Mouse (Mus musculus) gastrocnemius, postnatal 25 days (tissue): ENCODE data around the gene Tnrc6c. TPM values are rescaled to one million over a fixed set of nuclear protein-coding genes. Genes with fewer than 3 reads are reported as not detected.
A peak's percentile ranks its signal among the peaks of the same experiment; 100 is the strongest.

Experiments used
- DNase-seq: peaks from one replicate; pipeline ENCODE4 v3.0.0; 2022
- total RNA-seq, 2 experiments: library from RNA; stranded (reverse); gene quantifications; 1 replicate in 1 of 2; 2 replicates in 1 of 2; pipeline ENCODE4 v1.2.3; 2021

Tnrc6c gene
- total RNA-seq, 2 experiments from 2014 or later, result 17.2 to 18.2 TPM

GRCm38 (mm10) chr11:117638386-117638785, 15.7 kb upstream of the Tnrc6c start:
- DNase-seq, result no peak

DNA sequence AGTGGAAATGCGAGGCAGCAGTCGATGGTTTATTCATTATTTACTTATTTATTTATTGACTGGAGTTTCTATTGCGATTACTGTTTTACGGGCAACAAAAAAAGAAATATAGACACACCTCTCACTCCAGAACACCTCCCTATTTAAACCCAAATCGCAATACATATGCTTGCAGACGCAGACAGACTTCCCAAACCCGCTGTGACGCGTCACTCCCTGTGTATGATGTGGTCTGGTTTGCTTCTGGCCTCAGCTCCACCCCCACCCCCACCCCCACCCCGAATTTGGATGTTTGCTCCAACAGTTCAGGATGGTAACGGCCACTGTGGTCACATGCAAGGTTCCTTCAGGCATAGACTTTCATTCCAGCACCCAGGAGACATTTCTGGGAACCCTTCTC, 15.3 kb upstream of the Tnrc6c start:
- DNase-seq, result no peak

- no peak for DNase-seq
Measured at GRCm38 (mm10) chr11:117639331-117639970, 14.6 kb upstream of the Tnrc6c start.

GRCm38 (mm10) chr11:117642181-117642580, 11.9 kb upstream of the Tnrc6c start:
- DNase-seq, result no peak

- peak; percentile 16 for DNase-seq
Measured at GRCm38 (mm10) chr11:117643240-117643639, 10.8 kb upstream of the Tnrc6c start.

- DNase-seq, result peak; percentile 77
Measured at GRCm38 (mm10) chr11:117646786-117647185, 7.3 kb upstream of the Tnrc6c start.

DNA sequence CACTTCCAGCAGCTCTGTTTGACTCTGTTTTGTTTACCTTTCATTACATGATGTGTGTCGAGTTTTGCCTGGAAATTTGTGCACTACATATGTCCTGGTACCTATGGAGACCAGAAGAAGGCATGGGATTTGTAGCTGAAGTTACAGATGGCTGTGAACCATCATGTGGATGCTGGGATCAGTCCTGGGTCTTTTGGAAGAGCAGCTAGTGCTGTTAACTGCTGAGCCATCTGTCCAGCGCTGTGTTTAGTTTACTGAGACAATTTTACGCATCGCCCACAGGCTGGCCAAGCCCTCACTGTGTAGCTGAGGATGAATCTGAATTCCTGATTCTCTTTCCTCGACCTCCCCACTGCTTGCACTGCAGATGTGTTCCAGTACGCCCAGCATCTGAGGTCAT, 6.1 kb upstream of the Tnrc6c start:
- DNase-seq, result no peak

- DNase-seq, result no peak
Measured at GRCm38 (mm10) chr11:117650721-117651644, 3.1 kb upstream of the Tnrc6c start.

DNA sequence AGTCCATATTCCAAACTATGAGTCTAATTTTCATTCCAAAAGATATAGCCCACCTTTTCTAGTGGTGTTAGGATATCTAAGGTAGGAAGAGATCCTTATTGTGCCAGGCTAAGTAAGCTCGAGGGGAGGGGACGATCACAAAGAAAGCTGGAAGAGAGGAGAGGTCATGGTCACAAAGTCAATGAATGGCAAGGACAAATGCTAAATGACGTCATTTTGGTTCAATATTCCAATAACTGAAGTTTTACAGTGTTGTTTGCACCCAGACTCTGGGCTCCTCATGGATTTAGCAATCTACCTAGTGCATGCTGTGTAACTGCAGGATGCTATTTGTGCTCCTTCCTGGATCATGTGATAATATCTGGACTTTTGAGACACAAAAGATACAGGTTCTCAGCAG, 1.2 kb upstream of the Tnrc6c start:
- no peak for DNase-seq

DNA sequence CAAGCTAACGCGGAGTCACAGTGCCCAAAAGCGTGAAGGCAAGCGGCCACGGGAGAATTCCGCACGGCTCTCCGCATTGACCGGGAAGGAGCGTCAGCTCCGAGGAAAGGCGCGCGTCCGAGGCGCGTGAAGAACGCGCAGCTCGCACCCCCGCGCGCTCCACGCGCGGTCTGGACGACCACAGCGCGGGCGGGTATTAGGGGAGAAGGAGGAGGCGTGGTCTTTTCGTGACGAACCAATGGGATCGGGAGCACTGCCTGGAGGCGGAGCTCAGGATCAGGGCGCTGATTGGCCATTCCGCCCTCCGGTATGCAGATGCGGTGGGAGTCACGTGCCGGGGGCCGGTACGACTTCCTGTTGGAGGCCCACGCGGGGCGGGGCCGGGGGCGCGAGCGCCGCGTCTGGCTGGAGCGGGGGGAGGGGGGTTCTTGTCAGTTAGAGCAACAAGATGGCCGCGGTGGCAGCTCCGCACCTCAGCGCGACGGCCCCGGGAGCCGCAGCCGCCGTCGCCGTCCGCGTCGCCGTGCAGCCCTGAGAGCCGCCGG, 363 bp downstream of the Tnrc6c start:
- DNase-seq, result peak; percentile 100

- no peak for DNase-seq
Measured at GRCm38 (mm10) chr11:117654934-117655291, 824 bp downstream of the Tnrc6c start.

- peak; percentile 46 for DNase-seq
Measured at GRCm38 (mm10) chr11:117655292-117656076, 1.4 kb downstream of the Tnrc6c start.

- DNase-seq, result no peak
Measured at GRCm38 (mm10) chr11:117656077-117656401, 1.9 kb downstream of the Tnrc6c start.

DNA sequence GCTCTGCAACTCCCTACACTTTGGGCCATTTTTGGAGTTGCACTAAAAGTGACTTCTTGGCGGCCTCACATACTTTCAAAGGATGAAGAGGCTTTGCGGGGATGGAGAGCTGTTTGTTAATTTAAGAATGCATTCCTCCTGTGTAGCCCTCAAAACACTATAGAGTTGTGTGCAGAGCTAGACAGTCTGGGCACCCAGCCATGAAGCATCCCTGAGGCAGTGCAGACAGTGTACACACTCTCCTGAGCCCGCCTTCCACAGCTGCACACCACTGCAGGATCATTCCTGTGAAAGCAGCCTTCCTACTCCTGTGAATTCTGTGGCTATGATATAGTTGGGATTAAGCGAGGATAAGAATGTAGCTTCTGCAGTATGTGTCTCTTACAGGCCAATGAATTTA, 4.9 kb downstream of the Tnrc6c start:
- DNase-seq, result no peak

DNA sequence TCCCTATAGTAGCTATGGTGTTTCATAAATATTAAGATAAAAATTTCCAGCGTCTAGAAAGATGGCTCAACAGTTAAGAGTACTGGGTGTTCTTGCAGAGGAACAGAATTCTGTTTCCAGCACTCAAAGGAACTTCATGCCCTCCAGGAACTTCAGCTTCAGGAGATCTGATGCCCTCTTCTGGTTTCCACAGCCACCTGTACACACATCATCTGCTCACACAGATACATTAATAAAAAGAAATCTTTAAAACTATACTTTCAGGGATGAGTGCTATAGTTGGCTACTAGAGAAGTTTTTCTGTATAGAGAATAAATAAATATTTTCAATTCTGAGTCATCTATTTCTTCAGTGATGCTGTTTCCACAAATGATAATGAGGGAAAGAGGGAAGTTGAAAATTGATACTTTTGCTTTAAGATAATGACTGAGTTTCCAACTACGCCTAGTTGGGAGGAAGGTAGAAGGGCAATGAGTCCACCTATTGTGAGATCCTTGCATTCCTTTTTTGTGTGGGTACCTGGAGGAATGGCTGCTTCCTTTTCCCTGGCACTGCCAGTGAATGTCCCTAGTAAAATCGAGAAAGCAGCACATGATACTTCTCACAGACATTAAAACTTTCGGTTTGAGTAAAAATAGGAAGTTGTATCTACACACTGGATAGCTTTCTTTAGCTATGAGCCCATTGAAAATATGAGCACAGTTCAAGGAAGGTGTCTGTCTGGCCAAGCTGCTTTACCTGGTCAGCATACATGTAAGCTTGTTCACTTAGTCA, 9.1 kb downstream of the Tnrc6c start:
- DNase-seq, result no peak

GRCm38 (mm10) chr11:117663810-117664139, 9.7 kb downstream of the Tnrc6c start:
- no peak for DNase-seq

GRCm38 (mm10) chr11:117665189-117665588, 11.1 kb downstream of the Tnrc6c start:
- no peak for DNase-seq

DNA sequence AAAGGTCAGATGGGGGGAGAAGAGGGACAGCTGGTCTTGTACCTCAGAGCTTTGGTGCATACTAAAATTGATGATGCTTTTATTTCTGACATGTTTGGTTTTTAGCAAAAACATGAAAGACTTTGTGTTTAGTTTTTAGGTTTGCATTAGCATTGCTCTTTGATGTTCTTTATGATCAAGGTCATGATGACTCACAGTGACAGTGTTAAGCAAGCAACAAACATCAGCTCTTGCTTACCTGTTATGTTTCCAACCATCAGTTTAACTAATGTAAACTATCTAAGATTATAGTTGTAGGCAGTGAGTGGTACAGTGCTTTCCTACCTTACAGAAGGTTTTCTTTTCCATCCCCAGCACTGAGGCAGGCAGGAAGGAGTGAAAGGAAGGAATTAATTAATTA, 12.5 kb downstream of the Tnrc6c start:
- no peak for DNase-seq

DNA sequence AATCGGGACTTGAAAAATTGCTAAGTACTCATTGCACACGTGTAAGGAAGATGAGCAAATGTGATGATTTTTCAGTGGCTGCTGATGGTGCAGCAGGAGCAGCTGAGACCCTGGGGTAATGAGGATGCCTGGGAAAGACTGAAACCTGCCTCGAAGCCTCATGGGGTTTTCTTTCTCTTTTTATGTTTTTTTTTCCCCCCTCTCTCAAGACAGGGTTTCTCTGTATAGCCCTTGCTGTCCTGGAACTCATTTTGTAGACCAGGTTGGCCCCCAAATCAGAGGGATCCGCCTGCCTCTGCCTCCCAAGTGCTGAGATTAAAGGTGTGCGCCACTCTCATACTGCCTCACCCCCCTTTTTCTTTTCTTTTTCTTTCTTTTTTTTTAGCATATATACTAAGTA, 13.1 kb downstream of the Tnrc6c start:
- no peak for DNase-seq

GRCm38 (mm10) chr11:117667825-117668224, 13.7 kb downstream of the Tnrc6c start:
- no peak for DNase-seq

DNA sequence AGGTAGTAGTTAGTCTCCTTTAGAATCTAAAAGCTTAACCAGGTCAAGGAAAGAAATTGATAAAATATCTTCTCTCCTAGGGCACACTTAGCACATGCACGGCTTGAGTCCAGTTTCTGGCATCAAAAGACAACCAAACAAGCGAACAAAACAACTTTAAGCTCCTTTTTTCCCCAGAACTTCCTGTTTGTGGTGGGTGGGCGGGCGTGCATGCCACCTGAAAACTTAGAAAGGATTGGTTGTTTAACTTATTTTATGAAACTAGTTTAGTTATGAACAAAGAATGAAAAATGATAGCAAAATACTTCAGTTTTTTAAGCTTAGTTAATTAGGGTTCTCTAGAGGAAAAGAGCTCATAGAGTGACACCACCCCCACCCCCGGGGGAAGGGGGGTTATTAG, 17.5 kb downstream of the Tnrc6c start:
- DNase-seq, result no peak

GRCm38 (mm10) chr11:117674531-117674930, 20.4 kb downstream of the Tnrc6c start:
- no peak for DNase-seq
